Mouse (Mus musculus): ENCODE measurements around the gene Rap1gap2.

Gene Rap1gap2

DNA sequence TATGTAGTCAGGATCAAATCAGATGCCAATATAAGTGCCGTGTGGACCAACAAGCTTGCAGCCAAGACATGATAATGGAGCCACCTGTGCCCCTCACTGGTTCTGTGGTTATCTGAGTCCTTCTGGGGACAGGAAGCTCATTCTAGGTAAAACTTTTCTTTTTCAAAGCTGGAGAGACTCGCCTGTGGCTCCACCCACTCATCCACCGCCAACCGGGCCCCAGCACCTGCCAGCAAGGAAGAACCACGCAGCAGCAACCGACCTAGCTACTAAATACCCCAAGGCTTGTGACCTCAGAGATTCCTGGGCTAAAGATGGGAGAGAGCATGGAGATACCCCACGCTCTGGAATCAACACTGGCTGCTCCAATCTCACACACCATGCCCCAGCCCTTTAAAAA lies 205.5 kb downstream of the Rap1gap2 start:
- DNase-seq, result peak in 1 of 2 experiments; percentile 20

DNA sequence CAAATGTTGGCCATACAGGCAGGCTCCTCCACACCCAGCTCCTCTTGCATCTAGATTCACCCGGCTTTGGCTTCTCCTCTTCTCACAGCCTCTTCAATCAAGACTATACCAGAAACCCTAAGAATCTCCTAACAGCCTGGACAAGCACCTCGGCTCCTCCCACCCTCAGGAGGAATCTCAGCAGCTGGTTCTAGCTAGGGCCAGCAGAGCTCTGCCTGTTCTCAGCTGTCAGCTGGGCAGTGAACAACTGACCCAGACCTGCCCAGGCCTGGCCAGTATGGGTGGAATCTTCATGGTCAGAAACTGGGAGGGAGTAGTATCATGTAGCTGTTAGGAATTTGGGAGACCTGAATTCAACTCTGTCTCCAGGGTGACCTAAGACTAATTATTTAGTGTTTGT lies 206.5 kb downstream of the Rap1gap2 start:
- peak in 1 of 2 experiments; percentile 61 for DNase-seq

DNA sequence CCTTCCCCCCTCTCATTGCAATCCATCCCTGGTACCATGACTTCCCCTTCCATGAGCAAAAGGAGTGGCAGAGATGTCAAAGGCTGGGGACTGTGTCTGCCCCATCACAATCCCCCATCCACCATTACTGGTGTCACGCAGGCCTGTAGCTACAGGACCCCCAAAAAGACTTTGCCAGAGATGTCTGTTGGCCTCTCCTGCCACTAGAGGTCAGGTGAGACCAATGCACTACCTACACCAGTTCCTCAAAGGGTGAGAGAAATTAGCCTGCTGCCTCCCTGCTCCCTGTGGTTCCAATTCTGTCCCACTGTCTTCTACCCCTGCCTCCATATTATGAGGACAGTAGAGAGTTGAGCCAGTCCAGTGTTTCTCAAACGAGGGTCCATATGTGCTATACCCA lies 208.6 kb downstream of the Rap1gap2 start:
- DNase-seq, result no peak

DNA sequence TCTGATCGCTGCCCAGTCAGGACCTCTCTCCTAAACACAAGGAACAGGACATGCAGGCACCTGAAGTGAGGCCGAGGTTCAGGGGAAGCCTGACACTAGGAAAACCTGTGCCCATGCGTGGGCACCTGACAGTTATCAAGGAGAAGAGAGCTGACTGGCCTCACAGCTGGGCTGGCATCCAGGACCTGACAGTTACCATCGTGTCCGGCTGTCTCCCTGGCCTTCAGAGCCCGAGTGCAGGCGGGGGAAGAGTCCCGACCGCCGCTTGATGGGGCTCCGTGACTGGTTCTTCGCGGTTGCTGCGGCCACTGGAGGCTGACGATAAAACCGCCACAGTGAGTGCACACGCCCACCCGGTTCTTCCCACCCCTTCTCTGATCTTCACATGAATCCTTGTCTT lies 215.1 kb downstream of the Rap1gap2 start:
- DNase-seq, result no peak

DNA sequence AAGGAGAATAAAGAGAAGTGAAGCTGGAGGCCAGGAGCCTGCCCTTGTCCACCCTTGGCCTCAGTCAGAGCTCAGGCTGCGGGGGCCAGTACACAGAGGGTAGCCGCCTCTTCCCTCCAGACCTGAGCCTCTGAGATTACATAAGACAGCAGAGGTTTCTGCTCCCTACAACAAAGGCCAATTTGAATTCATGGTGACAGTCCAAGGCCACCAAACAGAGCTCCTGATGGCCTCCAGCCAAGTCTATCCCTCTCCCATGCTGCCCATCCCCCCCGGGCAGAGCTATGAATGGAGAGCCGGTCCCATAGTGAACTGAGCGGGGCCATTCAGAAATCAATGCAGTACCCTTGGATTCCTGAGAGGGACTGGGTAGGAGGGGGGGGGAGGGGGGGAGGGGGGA lies 217.2 kb downstream of the Rap1gap2 start:
- no peak for DNase-seq

DNA sequence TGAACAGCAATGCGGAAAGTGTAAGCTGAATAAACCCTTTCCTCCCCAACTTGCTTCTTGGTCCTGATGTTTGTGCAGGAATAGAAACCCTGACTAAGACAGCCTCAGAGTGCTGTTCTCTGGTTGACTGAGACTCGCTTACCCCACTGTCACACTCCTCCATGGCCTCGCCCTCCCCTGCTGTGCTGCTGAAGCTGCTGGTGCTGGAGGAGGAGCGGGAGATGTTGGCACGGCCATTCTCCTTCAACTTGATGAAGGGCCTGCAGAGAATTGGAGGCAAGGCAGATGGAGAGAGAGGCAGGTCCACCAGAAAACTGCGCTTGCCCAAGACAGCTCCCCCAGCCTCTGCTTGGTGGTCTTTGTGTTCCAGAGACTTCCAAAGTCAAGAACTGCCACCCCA lies 217.8 kb downstream of the Rap1gap2 start:
- DNase-seq, result no peak

DNA sequence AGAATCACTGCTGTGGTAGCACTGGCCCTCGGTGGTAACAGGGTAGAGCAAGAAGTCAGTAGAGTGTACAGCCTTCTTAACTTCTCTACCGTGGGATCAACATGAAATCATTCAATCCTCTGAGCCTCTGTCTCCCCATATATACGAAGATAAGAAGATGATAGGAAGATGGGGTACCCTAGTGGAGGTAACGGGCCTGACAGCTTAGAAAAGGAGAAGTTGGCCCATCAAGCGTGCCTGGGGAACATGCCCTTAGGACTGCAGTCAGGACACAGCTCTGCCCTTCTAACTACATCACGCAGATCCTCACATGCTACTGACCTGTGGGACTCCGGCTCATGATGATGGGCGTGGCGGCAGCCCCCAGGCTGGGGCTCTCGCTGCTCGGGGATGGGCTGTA lies 218.8 kb downstream of the Rap1gap2 start:
- no peak for DNase-seq

DNA sequence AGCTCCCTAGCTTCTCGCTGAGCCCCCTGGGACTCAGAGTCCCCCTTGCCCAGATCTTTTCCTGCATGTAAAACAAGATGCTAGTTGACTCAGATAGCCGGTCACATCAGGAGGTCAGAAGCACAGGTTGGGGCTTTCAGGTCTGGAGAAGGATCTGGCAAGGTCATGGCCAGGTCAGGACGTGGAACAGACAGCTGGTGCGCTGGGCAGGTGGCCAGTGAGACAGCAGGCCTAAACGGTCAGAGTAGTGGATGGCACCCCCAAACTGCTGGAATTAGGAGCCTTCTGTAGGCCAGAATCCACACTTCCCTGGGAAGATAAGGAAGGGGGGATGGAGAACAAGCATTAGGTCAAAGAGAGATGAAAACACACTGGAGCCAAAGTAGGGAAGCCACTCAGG lies 223.5 kb downstream of the Rap1gap2 start:
- no peak for DNase-seq

DNA sequence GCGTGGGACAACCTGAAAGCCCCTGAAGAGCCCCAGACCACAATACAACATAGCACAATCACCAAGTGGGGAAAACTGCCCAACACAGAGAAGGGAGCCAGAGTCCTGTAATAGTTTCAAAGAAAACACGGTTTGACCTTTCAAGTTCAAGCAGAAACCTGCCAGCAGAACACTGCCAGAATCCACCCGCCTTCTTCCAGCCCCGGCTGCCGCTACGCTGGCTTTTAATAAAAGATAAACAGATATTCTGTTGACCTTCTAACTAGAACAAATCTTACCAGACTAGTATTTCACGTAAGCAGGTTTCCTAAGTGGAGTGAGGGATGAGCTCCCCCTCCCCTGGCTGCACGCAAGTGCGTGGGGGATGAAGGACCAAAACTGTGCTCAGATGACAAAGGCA lies 225.0 kb downstream of the Rap1gap2 start:
- DNase-seq, result peak; percentile 29 to 58

DNA sequence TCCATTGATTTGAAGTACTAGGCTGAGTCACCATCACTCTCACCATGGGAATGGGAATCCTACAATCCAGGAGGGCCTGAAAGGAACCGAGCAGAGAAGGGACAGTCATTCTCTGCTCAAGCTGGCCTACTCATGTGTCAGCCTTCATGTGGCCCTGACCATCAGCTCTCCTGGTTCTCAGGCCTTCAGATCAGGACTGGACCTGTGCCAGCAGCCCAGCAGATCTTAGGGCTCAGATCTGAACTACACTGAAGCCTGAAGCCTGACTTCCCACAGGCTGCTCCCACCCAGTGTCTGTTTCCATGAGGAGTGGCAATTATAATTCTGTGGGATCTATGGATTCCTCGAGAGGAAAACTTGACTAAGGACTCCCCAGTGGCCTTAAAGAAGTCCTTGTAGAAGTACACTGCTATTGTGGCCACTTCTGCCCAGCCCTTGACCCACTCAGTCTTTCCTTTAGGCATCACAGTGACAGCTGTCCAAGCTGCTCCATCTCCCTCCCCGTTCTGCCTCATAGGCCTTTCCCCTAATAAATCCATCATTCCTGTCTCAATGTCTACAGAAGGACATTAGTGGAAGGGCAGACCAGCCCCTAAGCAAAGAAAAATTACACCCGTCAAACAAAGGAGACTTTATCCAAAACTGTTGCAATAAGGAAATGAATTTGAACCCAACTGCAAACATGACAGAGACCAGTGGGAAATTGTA lies 231.4 kb downstream of the Rap1gap2 start:
- no peak for DNase-seq

DNA sequence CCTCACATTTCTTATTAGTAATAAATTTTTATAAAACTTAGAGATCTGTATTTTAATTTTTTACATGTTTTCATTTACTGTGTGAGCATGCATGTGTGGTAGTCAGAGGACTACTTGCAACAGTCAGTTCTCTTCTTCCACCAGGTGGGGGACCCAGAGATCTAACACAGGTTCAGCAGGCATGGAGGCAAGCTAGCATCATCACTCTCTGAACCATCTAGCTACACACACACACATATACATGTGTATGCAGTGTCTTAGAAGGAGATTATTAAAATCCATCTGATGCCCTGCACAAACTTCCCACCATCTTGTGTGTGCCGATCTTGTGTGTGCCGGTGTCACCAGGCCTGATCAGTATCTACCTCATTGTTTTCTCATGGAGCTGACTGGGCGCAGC lies 233.9 kb downstream of the Rap1gap2 start:
- DNase-seq, result peak; percentile 54 to 64

DNA sequence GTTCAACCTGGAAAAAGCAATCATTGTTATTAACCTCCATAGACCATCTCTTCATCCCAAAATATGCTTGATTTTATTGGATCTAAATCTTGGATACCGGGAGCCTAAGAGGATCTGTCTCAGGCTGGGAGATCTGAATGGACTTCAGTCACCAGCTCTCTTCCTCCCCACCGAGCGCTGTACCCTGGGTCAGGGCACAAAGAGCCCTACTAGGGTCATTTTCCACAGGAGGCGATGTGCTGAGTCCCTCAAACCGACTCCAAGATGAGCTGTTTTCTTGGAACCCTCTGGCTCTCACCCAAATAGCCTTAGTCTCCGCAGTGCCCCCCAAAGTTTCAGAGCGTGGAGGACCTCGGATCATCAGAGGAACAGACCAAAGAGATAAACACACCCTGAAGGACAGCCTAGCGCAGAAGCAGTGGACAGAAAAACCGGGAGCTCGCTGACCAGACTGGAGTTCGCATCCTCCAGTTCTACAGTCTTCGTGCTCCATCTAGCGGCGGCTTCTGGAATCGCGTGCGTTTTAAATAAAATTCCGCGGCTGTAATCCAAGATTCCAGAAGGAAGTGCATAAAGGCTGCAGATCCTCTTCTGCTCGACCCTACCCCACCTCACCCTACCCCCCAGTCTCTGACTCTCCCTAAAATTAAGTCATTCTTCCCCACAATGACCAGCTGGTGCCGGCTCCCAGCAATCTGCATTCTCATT lies 239.2 kb downstream of the Rap1gap2 start:
- peak; percentile 71 to 84 for DNase-seq

DNA sequence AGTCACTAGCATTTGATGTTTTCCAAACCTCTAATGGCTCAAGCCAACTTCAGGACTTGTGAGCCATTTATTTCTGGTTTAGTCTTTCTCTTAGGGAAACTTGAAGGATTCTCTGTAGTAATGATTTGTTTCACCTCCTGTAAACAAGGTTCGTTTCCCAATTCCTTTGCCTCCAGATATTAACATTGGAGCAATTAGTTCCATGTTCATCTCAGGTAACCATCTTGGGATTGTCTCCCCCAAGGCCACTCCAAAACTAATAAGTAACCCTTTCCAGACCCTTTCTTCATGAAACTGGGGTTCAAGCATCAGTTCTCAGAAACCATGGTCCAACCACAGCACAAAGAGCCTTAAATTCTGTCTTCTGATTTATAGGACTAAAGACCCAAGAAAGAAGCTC lies 248.9 kb downstream of the Rap1gap2 start, which contains the start of gene Olfr412:
Gene Olfr412, plus strand, starts transcription at position 301 of the 400 bp plus-strand sequence.
- DNase-seq, result no peak

DNA sequence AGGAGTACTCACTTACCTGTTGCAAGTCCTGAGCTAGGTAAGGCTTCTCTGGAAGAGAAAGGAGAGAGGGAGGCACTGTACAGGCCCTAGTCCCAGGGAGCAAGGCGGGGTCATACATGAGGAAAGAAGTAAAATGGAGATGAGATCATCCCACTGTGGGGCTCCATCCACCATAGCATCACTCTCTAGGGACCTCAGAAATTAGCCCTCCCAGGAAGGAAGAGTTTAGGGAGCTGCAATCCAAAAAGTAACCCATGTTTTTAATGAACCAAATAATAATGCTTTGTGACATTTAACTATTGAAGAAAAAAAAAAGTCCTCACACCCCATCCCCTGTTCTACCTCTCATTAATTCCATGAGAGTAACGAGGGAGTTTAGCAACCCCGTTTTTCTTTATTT lies 258.2 kb downstream of the Rap1gap2 start, which contains the start of gene Olfr411:
Gene Olfr411, minus strand, starts transcription at position 101 of the 400 bp plus-strand sequence.
- no peak for DNase-seq

DNA sequence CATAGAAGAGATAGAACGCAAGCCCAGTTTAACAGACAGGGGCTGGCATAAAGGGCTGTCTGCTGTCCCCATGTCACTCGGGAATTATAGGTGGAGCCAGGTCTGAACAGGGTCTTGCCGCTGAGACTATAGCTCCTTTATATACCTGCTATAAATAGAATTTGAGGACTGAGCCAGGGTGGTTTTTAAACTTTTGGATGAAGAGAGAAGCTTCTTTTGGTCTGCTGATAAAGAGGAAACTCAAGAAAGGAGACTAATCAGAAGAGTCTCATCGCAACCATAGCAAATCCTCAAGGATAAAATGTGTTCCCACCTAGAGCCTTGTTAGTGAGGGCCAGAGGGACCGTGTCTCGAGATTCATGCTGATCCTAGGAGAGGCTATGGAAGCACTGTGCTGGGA lies 272.8 kb downstream of the Rap1gap2 start, which contains the start of gene Olfr410:
Gene Olfr410, minus strand, starts transcription at position 101 of the 400 bp plus-strand sequence.
- DNase-seq, result no peak
